Mouse (Mus musculus) intestine, embryonic 14.5 days (tissue): ENCODE measurements around the gene Atat1. TPM values are rescaled to one million over a fixed set of nuclear protein-coding genes. Genes with fewer than 3 reads are reported as not detected.

Source experiments
- ATAC-seq: fragments of 200-750 bp; cut with Nextera tagmentation; replicated peaks from 2 replicates; pipeline ENCODE4 v1.8.0; 2017; ENCODE audit warnings: low read depth, moderate number of reproducible peaks, moderate TSS enrichment, moderate library complexity; ENCODE audit not compliant: low FRiP score, low TSS enrichment
- DNase-seq: peaks from one replicate; pipeline ENCODE4 v3.0.0-alpha.2; 2018; ENCODE audit warnings: low spot score
- H3K27ac ChIP-seq: fragments of 300-500 bp; sonication (generic); 2 replicates; pipeline ENCODE4 v1.5.1; 2014; ENCODE audit warnings: low read depth, mild to moderate bottlenecking, control low read depth
- H3K27me3 ChIP-seq: fragments of 300-500 bp; sonication (generic); replicated peaks from 2 replicates; pipeline ENCODE4 v1.6.1; 2014; ENCODE audit warnings: low read length, control low read depth; ENCODE audit not compliant: control insufficient read depth, insufficient read depth
- H3K36me3 ChIP-seq: fragments of 300-500 bp; sonication (generic); 2 replicates; pipeline ENCODE4 v1.6.1; 2014; ENCODE audit warnings: low read length, control low read depth; ENCODE audit not compliant: control insufficient read depth, insufficient read depth
- H3K4me1 ChIP-seq: fragments of 300-500 bp; sonication (generic); replicated peaks from 2 replicates; pipeline ENCODE4 v1.6.1; 2014; ENCODE audit warnings: low read length, control low read depth, mixed read lengths; ENCODE audit not compliant: control insufficient read depth, insufficient read depth
- H3K4me2 ChIP-seq: fragments of 300-500 bp; sonication (generic); 2 replicates; pipeline ENCODE4 v1.6.1; 2014; ENCODE audit warnings: low read length
- H3K4me3 ChIP-seq: fragments of 300-500 bp; sonication (generic); 2 replicates; pipeline ENCODE4 v1.5.1; 2014; ENCODE audit warnings: low read depth, low read length, control low read depth, mixed read lengths
- H3K9ac ChIP-seq: fragments of 300-500 bp; sonication (generic); 2 replicates; pipeline ENCODE4 v1.6.1; 2014; ENCODE audit warnings: mild to moderate bottlenecking, low read length
- H3K9me3 ChIP-seq: fragments of 300-500 bp; sonication (generic); 2 replicates; pipeline ENCODE4 v1.6.1; 2016; ENCODE audit warnings: low read length, control low read depth; ENCODE audit not compliant: control insufficient read depth
- WGBS: fragments of 180-500 bp; shearing (Covaris S2); extraction: QIAGEN DNeasy Blood & Tissue Kit; methylation state at CpG from one replicate; pipeline ENCODE4 v1.1.7; 2014; 5-methylcytosine and 5-hydroxymethylcytosine counted together
- polyA plus RNA-seq: library from polyadenylated mRNA; unstranded; fragments of >200 nt; fragmentation: Nextera tagmentation; extraction: Ambion mirVana; gene quantifications from 2 replicates; pipeline ENCODE4 v1.2.1, GENCODE M21; 2014

Atat1 gene
- polyA plus RNA-seq, 1 experiment from 2014 or later, result 68.5 TPM

DNA sequence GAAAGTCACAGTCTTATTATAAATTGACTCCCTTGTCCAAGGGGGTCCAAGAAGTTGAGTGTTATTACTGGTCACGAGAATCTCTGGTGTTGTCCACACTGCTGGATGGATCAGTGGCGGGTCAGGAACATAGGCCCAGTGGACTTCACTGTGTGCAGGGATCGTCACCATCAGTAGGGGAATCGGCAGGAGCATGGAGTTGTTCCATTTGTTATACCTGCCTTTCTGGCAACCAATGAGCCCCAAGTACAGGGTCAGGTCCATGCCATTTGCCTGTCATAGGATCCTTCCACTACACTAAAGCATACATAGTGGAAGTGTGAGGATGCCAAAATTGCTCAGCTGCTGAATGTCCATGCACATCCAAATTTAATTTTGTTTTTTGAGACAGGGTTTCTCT lies 22.7 kb upstream of the Atat1 start:
- 77% methylated on average over 4 of the region's 4 CpGs for WGBS
- Histone ChIP-seq H3K4me3 (no peak overlapping the region), H3K36me3 (peaks cover 40% of the 10 kb centered on the region), H3K4me2 (no peak overlapping the region), H3K4me1 (no peaks in the 10 kb centered on the region), H3K27ac (no peak overlapping the region), H3K27me3 (no peaks in the 10 kb centered on the region), H3K9me3 (no peaks in the 10 kb centered on the region), H3K9ac (no peak overlapping the region)
- ATAC-seq (no peak), DNase-seq (no peak)

DNA sequence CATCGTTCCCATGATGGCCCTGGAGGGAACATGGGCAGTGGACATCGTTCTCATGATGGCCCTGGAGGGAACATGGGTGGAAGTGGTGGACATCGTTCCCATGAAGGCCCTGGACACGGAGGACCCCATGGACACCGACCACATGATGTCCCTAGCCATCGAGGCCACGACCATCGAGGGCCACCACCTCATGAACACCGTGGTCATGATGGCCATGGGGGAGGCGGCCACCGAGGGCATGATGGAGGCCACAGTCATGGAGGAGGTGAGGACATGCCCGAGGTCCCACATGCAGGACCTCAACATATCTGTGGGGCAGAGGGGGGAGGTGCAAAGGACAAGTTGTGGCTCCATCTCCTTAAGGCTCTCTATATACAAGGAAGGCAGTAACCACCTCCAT lies 20.8 kb upstream of the Atat1 start:
- H3K9ac ChIP-seq, result no peak overlapping the region
- no peak overlapping the region for H3K4me2 ChIP-seq
- H3K27me3 ChIP-seq, result no peaks in the 10 kb centered on the region
- ATAC-seq (no peak), DNase-seq (no peak)
- no peak overlapping the region for H3K4me3 ChIP-seq
- H3K9me3 ChIP-seq, result no peaks in the 10 kb centered on the region
- no peaks in the 10 kb centered on the region for H3K4me1 ChIP-seq
- 96% methylated on average over 12 of the region's 12 CpGs for WGBS
- no peak overlapping the region for H3K27ac ChIP-seq
- peaks cover 58% of the 10 kb centered on the region for H3K36me3 ChIP-seq

DNA sequence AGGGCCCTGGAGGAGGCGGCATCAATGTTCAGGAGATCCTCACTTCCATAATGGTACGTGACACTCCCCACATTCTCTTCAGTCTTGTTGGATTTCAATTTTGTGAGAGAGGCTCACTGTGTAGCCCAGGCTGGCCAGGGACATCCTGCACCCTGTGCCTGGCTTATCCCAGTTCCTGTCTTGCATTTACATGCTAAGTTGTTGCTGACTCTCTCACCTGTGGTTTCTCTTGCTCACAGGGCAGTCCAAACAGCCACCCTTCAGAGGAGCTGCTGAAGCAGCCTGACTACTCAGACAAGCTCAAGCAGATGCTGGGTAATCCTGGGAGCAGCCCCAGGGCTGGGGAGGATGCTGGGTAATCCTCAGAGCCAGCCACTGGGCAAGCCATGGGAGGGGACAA lies 19.7 kb upstream of the Atat1 start:
- ATAC-seq (no peak), DNase-seq (no peak)
- 91% methylated on average over 2 of the region's 2 CpGs for WGBS
- no peak overlapping the region for H3K4me3 ChIP-seq
- no peaks in the 10 kb centered on the region for H3K9me3 ChIP-seq
- H3K36me3 ChIP-seq, result peaks cover 69% of the 10 kb centered on the region
- H3K9ac ChIP-seq, result no peak overlapping the region
- no peak overlapping the region for H3K4me2 ChIP-seq
- no peak overlapping the region for H3K27ac ChIP-seq
- H3K4me1 ChIP-seq, result no peaks in the 10 kb centered on the region
- no peaks in the 10 kb centered on the region for H3K27me3 ChIP-seq

DNA sequence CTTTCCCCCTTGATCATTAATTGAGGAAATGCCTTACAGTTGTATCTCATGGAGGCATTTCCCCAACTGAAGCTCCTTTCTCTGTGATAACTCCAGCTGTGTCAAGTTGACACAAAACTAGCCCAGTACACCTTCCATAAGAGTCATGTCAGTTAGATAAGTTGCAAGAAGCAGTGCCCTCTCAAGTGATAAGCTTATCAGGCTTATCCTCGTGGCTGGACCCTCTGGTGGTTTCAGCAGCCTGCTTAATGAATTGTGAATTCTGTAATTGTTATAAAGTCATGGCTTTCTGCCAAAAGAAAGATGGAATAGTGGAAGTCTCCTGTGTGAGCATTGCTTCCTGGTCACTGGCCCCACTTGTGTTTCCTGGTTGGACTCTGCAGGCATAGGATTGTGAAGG lies 17.6 kb upstream of the Atat1 start:
- 73% methylated on average over 1 of the region's 1 CpGs for WGBS
- no peak overlapping the region for H3K4me2 ChIP-seq
- H3K27me3 ChIP-seq, result no peaks in the 10 kb centered on the region
- no peak for ATAC-seq
- no peak overlapping the region for H3K9ac ChIP-seq
- H3K36me3 ChIP-seq, result peaks cover 85% of the 10 kb centered on the region
- no peak for DNase-seq
- H3K4me3 ChIP-seq, result no peak overlapping the region
- H3K9me3 ChIP-seq, result no peaks in the 10 kb centered on the region
- H3K27ac ChIP-seq, result no peak overlapping the region
- H3K4me1 ChIP-seq, result no peaks in the 10 kb centered on the region

DNA sequence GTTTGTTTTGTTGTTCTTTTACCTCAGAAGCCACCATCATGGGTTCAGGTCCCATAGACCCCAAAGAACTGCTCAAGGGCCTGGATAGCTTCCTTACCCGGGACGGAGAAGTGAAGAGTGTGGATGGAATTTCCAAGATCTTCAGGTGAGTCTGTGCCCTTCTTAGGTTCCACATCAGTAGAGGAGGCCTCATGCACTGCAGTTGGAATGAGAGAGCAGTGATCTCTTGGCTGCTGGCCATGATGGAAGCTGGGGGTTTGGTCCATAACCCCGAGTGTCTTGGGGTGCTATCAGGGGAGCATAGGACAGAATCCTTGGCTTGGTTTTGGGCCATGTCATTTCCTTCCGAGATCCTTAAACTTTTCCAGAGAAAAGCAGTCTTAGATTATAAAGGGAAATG lies 13.4 kb upstream of the Atat1 start:
- Histone ChIP-seq H3K9me3 (no peaks in the 10 kb centered on the region), H3K27me3 (no peaks in the 10 kb centered on the region), H3K4me3 (no peak overlapping the region), H3K4me1 (peaks cover 21% of the 10 kb centered on the region), H3K27ac (no peak overlapping the region), H3K4me2 (no peak overlapping the region), H3K36me3 (peaks cover 55% of the 10 kb centered on the region), H3K9ac (no peak overlapping the region)
- WGBS, result 95% methylated on average over 4 of the region's 4 CpGs
- ATAC-seq (no peak), DNase-seq (no peak)

DNA sequence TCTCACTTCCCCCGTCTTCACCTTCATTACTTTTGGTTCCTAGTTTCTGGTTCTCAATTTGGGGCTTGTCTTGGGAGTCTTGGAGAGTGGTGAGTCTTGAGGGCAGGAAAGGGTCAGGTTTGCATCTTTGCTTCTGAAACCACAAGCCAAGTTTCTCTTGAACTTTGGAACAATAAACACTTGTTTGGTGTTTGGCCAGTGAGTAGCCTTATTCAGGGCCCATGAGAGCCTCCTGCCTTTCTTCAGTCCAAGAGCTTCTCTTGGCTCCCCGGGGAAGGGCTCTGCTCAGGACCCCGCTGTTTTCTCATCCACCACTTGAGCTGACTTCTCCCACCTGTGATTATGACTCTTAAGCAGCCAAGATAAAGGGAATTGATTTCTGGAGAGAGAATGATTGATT lies 12.7 kb upstream of the Atat1 start:
- no peak for DNase-seq
- no peak overlapping the region for H3K4me3 ChIP-seq
- H3K27me3 ChIP-seq, result no peaks in the 10 kb centered on the region
- no peak overlapping the region for H3K27ac ChIP-seq
- H3K9me3 ChIP-seq, result no peaks in the 10 kb centered on the region
- H3K4me2 ChIP-seq, result no peak overlapping the region
- peaks cover 21% of the 10 kb centered on the region for H3K4me1 ChIP-seq
- 88% methylated on average over 3 of the region's 3 CpGs for WGBS
- peaks cover 50% of the 10 kb centered on the region for H3K36me3 ChIP-seq
- H3K9ac ChIP-seq, result no peak overlapping the region
- ATAC-seq, result no peak

DNA sequence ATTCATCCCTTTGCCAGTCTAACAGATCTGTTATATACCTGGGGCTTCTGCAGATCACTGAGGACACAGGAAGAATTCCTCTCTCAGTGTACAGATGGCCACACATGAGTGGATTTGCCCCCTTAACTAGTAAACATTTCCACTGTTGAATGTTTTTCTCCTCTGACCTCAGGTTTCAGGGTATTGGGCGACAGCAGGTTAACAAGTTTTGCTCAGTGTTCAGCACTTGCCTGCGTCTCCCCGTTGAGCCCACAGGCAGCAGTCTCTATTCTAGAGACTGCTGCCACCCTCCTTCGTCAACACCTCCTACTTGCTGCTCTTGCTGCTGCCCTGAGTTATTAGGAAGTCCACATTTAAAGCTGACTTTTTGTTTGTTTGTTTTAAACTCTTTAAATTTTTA lies 11.8 kb upstream of the Atat1 start:
- Histone ChIP-seq H3K4me1 (peaks cover 21% of the 10 kb centered on the region), H3K4me3 (no peak overlapping the region), H3K4me2 (no peak overlapping the region), H3K27ac (no peak overlapping the region), H3K9me3 (no peaks in the 10 kb centered on the region), H3K27me3 (no peaks in the 10 kb centered on the region), H3K9ac (no peak overlapping the region), H3K36me3 (peaks cover 48% of the 10 kb centered on the region)
- 74% methylated on average over 4 of the region's 4 CpGs for WGBS
- no peak for DNase-seq
- ATAC-seq, result no peak

DNA sequence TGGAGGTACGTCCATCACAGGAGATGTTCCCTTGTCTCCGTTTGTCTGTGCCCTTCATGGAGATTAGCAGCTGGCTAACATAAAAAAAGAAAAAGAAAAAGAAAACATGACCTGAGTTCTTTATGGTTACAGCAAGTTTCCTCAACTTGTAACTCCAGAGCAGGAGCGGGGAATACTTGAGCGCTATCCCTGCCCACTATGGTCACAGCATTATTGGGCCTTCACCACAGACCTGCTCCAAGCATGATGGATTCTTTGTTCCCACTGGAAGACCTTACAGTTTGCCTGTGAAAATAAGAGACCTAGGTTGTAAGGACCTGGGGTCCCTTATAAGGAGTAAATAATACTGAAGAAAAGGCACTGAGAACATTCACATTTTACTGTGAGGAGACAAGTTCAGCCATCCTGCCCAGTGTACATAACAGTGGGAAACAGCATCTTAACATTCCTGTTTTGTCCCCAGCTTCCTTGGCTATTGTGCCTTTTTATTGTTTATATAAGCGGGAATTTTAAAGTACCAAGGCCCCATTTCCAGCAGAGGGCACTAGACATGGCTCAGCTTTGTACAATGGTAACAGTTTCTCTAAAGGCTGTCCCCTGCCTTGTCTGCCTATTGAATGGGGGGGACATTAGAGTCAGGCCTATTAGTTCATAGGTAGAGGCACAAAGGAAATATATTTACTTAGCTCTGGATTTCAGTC lies 11.1 kb upstream of the Atat1 start:
- H3K9ac ChIP-seq, result no peak overlapping the region

DNA sequence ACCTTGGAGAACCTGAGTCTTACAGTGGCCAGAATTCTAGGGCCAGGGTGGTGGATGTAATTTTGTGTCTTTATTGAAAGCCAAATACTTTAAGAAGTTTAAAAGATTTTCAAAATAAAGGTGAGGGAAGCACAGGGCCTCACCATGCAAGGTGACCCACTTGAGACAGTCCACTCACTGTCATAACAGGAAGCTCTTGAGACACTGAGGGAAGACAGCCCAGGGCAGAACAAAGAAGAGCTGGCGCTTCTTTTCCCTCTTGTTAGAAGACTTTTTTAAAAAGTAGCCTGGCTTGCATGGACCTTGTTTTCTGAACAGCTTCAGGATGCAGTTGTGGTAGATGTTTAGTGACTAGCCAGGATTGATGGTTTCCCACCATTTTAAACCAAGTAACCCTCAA lies 10.5 kb upstream of the Atat1 start:
- DNase-seq (no peak), ATAC-seq (no peak)
- Histone ChIP-seq H3K4me2 (peak overlapping the region; percentile 90; the same call in 1 of the 2 replicates), H3K4me3 (no peak overlapping the region), H3K27ac (peak overlapping the region; percentile 99), H3K36me3 (peaks cover 35% of the 10 kb centered on the region), H3K4me1 (peaks cover 24% of the 10 kb centered on the region), H3K27me3 (no peaks in the 10 kb centered on the region), H3K9ac (peak overlapping the region; percentile 100), H3K9me3 (no peaks in the 10 kb centered on the region)
- WGBS, result 50% methylated on average over 1 of the region's 1 CpGs

More for the DNA sequence above, 11.1 kb upstream of the Atat1 start:
- ATAC-seq, result no peak
- no peaks in the 10 kb centered on the region for H3K9me3 ChIP-seq
- peaks cover 21% of the 10 kb centered on the region for H3K4me1 ChIP-seq
- no peak for DNase-seq
- H3K27ac ChIP-seq, result peak overlapping the region; percentile 99
- H3K36me3 ChIP-seq, result peaks cover 41% of the 10 kb centered on the region
- no peak overlapping the region; the same call in 1 of the 2 replicates for H3K4me2 ChIP-seq
- no peak overlapping the region for H3K4me3 ChIP-seq
- H3K27me3 ChIP-seq, result no peaks in the 10 kb centered on the region
- WGBS, result 70% methylated on average over 5 of the region's 5 CpGs
